Mouse (Mus musculus): ENCODE results near the gene Zxdc.

The Zxdc gene

DNA sequence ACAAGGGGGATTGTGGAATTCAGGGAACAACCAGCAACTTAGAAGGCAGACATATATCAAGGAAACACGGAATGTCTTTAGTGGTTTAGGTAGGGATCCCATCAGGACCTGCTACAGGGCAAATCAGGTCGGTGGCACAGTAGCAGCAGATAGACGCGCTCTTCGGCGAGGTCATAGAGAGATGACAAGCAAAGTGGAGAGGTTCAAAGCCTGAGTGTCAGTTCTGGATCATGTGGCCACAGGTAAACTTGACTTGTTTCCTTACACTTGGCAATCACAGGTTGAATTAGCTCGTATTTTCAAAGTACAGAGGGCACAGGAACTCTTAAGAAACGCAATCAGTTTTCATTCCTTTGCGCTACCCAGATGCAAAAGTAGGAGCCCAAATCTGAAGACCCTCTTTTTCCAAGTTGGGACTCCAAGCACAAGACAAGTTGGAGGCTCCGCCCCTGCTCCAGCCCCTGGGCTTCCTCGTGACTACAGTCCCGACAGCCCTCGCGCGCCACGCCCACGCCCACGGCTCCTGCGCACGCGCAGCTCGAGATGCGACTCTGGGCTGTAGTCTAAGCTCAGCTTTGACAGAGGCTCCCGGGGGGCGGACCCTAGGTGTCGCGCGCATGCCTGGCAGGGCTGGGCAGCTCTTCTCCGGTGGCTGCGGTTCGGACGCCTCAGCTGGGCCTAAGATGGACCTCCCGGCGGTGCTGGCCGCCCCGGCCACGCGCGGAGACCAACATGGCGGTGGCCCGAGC, at the start of gene Zxdc:
Zxdc (plus strand) TSS at position 517 of the 749 bp plus-strand sequence.
- peak; percentile 89 for DNase-seq (ENCODE audit: low read depth, low spot score)

DNA sequence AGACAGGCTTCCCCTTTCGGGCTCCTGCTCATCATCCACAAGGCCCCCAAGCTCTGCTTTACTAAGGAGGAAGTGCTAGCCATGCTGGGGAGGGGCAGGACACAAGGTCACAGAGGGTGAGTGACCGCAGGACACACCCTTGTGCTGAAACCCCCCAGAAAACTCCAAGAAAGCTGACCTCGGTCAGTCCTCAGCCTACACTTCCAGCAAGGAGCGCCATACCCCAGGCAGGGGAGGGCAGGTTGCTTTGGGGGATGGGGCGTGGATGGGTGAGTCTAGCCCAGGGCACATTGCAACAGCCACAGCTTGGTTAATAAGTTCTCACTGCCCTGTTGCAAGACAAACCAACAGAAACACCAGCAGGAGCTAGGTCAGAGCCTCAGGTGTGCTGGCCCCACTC, 48.9 kb upstream of the Zxdc start:
- no peak for DNase-seq (ENCODE audit: low read depth, low spot score)

DNA sequence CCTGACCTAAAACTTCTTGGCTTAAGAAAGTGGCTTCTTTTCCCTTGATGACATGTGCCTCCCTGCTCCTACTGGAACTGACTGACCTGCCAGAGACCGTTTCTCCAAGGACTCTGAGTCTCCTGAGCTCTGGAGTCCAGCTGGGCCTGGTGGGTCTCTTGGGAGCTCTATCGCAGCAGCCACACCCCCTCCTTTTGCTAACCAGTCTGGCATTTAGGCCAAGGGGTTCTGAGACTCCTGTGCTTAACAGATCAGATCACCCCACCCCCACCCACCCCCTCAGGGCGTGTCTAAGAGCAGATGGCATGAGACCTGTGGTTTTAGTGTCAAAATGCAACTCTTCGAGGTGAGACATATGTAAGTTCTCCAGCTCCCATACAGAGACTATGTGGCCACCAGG, 47.5 kb upstream of the Zxdc start:
- DNase-seq (ENCODE audit: low read depth, low spot score) = no peak

DNA sequence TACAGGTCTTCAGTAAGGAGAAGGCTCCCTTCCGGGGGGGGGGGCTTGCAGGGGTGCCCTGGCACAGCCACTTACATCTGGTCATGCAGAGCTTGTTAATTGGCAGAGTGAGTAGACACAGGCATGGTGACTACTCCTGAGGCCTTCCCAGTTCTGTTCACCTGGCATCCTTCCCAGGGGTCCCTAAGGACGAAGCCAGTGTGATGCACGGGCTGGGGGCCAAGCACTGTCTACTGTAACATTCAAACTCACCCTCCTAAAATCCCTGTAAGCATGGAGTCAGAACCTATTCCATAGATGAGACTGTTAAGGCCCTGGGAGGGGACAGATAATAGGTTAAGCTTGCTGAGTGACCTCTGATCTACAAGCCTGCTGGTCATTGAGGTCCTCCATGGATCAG, 45.3 kb upstream of the Zxdc start:
- no peak for DNase-seq (ENCODE audit: low read depth, low spot score)

DNA sequence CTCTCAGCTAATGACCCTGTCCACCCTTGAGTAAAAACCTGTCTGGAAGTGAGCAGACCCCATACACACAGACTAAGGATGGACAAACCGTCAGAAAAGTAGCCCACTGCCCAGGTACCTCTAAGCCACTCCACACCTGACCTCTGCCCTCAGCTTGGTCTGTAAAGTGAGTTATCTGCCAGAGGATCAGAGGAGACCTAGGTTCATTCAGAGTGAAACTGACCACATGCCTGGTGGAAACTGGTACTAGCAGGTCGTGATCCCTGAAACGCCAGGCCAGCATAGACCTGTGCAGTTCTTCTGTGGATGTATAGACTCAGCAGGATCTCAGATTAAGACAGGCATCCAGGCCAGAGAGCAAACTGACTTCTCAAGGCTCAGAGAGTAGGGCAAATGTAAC, 44.8 kb upstream of the Zxdc start:
- DNase-seq (ENCODE audit: low read depth, low spot score) = no peak

DNA sequence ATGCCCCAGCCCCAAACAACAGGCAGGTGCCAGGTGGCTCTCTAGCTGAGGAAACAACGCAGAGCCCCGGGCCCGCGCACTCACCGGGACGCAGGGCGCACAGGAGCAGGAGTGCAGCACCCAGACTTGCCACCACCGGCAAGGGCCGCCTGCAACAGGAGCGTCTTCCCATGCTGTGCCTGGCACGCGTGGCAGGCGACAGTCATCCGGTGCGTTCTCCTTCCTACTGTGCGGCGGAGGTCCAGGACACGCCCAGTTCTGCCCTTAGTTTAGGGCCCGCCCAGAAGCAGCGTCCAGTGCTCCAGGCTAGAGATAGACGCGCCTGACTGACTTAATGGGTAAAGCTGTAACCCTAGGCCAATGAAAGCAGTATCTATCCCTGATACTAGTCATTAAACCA, 44.3 kb upstream of the Zxdc start, which contains the start of gene Chst13:
Chst13 (minus strand) TSS at position 195 of the 400 bp plus-strand sequence.
- no peak for DNase-seq (ENCODE audit: low read depth, low spot score)

DNA sequence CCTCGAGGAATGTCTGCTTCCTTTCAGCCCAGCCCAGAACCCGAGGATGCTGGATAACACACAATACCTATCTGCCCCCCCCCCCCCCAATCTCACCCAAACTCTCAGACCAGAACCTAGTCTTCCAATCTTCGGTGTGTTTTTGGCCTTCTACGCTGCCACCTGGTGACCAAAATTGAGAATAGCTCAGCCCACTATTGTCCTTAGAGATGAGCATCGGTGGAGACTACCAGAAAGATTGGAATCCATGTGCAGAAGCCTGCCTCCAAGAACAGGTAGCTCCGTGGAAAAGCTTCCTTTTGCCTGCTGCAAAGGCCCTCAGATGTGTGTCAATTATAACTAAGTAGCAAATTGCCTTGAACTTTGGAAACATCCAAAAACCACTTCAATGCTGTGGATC, 41.6 kb upstream of the Zxdc start:
- DNase-seq (ENCODE audit: low read depth, low spot score) = no peak

DNA sequence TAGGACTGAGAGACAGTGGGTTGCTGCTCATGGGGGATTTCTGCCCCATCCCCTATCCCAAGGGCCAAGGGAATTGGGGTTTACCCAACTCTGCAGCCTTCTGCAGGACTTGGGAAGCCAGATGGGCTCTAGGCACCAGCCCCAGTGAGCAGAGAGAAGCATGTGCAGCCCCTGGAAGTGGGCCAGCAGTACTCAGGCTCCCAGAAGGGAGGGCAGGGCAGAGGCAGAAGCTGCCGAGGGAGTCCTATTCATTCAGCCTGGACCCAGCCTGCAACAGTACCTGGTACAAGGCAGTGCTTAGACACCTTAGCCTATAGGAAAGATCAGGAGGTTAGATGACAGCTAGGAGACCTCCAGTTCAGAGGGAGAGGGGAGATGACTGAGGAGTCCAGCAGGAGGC, 39.3 kb upstream of the Zxdc start:
- DNase-seq (ENCODE audit: low read depth, low spot score) = no peak

DNA sequence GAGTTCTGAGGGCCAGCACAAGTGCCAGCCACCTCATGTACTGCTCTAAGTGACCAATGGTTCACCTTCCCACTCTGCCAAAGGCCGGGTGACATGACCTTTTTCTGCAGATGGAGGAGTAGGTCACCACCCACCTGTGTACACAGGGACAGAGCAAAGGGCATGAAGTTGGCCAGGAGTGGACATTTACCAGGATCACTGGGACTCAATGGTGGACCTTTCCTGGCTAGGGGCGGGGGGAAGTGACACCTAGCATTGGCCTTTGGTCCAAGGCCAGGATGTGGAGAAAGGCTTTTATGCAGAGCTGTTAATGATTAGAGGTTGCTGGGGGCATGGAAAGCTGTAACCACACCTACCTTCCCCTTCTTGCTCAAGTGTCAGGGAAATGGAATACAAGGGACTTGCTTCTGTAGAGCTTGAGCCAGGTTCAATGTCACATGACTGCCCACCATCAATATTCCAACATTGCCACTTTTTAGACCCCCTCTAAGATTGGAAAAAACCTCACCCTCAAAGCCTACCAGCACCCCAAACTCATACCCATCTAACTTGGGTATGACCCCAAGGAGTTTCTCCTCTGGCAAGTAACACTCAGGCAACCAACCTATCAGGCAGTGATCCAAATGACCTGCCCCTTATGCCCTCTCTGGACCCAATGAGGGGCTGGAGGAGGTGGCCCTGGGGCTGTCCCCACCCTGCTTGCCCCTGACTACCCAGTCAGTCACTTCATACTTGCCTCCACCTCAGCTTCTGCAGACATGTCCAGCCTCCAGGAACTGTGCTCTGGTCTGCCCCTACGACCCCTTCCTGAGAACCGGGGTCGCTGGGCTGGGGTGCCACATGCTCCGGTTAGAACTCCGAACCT, 36.5 kb upstream of the Zxdc start, which contains the start of gene Uroc1:
Uroc1 (plus strand) TSS at position 724 of the 865 bp plus-strand sequence.
- DNase-seq (ENCODE audit: low read depth, low spot score) = no peak

DNA sequence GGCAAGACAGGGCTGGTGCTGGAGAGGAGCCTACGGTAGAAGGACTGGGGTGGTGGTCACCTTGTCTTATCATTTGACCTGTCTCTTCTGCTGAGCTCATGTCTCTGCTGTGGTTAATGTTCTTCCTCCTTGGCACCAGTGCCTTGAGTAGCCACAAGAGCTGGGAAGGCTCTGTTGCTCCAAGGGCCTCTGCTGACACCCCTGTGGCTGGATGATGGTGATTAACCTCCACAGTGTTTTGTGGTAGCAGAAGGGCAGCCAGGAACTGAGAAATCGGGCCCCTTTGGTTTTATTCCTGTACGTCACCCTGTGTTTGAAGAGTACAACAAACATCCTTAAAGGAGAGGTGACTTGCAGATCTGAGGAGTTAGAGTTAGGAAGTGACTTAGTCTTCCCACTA, 35.0 kb upstream of the Zxdc start:
- DNase-seq (ENCODE audit: low read depth, low spot score) = no peak

DNA sequence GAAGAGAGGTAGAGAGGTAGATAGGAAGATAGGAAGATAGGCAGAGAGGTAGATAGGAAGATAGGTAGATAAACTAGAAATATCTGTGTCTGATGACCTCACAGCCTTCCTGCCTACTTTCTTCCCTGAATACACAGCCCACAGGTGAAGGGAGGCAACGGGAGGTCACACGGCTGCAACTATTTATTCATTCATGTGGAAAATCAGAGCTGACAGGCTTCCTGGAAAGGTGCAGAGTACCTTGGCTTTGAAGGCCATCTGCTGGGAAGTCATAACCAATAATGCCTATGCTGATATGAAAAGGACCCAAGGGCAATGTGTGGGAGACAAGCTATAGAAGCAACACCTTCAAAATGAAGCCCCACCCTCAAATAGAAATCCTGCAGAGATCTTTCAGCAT, 26.9 kb upstream of the Zxdc start:
- no peak for DNase-seq (ENCODE audit: low read depth, low spot score)

DNA sequence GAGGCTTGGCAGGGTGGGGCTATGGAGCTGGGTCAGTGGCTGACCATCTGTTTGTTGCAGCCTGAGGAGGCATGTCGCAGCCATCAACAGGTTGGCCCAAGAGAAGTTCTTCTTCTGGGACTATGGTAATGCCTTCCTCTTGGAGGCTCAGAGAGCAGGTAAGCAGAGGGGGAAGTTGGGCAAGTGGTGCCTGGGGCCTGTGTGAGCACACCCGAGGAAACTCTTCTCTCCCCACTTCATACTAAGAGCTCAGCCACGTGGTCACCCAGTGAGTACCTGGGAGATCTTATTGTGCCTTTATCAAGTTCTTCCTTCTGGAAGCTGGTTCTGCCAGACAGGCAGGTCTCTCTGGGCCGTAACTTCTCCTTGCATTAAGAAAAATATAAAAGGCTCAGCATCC, 22.1 kb upstream of the Zxdc start:
- no peak for DNase-seq (ENCODE audit: low read depth, low spot score)

DNA sequence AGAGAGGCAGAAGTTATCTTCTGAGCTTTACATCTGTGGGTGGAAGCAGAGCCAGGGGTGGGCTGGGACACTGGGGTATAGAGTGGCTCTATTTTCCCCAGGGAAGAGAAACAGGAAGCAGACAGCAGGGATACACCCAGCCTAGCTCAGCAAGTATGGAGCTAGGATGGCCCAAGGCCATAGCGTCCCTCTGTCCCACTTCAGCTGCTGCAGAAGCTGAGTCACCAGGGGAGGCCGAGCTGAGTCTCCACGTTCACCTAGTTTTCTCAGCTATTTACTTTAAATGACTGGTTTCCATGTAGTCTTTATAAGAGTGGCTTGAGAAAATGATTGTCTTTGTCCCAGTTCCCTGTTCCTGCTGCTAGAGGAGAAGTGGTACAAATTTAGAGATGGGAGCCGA, 20.8 kb upstream of the Zxdc start:
- no peak for DNase-seq (ENCODE audit: low read depth, low spot score)

DNA sequence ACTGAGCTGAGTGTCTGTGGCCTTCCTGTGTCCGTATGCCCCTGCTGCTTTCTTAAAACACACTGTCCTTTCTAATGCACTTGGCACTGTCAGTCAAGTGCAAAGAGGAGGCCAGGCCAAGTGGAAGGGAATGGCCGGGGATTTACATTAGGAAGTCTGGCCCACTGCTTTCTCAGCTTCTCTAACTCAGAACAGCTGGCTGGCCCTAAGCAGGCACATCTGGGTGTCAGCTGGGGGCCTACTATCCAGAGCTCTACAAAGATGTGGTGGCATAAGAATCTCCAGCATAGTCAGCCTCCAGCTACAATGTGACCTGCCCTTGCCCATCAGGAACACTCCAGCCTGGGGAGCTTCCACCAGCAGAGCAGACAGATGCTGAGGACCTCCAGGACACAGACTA, 19.3 kb upstream of the Zxdc start:
- DNase-seq (ENCODE audit: low read depth, low spot score) = no peak

DNA sequence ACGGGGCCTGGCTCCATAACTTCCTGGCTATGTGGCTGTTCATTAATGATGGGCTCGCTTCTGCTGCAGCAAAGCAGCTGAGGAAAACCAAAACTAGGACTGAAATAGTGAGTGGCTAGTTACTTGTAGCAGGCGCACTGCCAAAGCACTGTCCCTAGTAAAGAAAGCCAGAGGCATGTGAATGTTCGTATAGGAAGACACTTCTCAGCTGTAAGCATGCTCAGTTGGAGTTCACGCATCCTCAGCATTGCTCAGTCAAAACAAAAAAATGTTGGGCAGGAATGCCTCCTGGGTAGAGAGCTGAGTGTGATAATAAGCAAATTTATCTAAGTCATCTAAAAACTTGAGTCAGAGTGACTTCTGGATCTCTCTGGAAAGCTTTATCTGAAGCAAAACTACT, 11.2 kb upstream of the Zxdc start:
- DNase-seq (ENCODE audit: low read depth, low spot score) = no peak

DNA sequence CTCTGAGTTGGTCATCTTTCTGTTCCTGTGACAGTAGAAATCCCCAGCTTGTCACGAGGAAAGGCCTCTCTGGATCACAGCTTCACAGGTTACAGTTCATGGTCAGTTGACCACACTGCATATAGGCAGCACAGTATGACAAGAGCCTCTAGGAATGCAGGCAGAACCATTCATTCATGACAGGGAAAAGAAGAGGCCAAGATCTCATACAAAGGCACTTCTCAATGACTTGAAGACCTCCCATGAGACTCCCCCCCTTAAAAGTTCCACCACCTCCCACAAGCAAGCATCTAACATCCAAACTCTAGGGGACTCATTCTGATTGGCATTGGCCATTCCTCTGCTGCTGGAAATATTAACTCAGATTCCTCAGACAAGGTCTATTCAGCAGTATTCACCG, 9.8 kb upstream of the Zxdc start:
- DNase-seq (ENCODE audit: low read depth, low spot score) = no peak

DNA sequence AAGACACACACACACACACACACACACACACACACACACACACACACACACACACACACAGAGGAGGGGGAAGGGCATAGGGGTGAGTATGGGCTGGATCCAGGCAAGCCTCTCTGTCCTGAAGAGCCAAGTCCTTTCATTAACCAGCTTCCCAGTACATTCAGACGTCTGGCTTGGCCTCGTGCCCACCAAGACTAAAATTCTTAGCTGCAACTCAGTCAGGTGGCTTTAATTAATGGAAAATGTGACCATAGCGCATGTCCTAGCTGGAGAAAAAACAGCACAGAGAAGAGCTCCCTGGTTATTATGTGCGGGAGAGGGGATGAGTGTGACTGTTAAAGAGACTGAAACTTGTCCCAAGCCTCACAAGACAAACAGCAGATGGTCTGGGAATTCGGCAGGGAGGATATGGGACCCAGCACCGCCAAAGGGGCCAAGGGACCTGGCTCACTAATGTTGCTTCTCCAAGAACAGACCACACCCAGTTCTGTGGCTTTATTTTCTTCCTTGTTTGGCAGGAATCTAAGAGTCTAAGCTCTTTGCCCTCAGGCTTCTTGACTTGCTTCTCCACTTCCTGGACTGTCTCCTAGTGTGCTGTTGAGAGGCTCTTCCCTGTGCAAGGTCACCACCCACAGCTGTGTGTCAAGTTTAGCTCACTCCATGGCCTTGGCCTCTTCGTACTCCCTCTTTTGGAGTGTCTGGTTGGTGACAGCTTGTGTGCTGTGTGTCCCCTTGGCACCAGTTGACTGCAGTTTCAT, 9.1 kb upstream of the Zxdc start:
- DNase-seq (ENCODE audit: low read depth, low spot score) = no peak

DNA sequence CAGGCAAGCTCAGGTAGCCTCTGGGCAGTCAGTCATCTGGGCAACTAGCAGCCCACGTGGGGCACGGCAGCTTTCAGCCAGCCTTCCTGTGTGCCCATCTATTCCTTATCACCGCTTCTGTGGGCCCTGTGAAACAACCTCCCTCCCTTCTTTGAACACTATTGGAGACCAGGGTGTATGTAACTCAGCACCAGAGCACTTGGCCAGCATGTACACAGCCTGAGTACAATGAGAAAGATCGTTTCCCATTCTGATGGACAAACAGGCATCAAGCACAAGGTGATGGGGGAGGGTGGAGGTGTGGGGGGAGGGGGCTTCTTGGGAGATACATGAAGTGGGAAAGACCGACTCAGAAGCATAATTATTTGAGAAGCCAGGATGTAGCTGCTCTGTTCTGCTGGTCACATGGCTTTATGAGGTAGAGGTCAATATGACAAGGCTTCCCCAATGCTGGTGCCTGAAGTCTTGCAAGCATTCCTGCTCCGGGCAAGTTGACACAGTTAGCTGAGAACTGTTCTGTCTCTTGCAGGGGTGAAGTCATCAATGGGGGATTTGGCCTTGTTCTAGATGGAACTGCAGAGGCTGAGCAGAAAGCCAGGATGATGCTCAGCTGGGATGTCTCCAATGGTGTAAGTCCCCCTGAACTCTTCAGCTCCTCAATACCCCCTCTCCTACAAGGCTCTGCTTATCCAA, 8.2 kb upstream of the Zxdc start:
- no peak for DNase-seq (ENCODE audit: low read depth, low spot score)

DNA sequence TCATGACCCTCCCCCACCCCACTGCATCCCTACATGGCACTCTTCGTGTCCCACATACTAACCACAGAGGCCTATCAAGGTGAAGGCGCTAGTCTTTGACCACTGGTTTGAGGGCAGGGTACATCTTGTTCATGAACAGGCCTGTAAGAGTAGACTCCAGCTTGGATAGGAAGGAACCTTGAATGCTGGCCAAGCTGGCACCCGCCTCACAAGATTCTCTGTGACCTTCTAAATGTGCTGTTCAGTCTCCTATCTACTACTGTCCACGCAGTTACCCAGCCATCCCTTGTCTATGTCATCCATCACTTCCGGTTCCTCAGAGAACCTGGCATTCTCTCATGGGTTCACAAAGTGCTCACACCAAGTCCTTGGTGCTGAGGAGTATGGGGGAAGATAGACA, 6.0 kb upstream of the Zxdc start:
- DNase-seq (ENCODE audit: low read depth, low spot score) = no peak

DNA sequence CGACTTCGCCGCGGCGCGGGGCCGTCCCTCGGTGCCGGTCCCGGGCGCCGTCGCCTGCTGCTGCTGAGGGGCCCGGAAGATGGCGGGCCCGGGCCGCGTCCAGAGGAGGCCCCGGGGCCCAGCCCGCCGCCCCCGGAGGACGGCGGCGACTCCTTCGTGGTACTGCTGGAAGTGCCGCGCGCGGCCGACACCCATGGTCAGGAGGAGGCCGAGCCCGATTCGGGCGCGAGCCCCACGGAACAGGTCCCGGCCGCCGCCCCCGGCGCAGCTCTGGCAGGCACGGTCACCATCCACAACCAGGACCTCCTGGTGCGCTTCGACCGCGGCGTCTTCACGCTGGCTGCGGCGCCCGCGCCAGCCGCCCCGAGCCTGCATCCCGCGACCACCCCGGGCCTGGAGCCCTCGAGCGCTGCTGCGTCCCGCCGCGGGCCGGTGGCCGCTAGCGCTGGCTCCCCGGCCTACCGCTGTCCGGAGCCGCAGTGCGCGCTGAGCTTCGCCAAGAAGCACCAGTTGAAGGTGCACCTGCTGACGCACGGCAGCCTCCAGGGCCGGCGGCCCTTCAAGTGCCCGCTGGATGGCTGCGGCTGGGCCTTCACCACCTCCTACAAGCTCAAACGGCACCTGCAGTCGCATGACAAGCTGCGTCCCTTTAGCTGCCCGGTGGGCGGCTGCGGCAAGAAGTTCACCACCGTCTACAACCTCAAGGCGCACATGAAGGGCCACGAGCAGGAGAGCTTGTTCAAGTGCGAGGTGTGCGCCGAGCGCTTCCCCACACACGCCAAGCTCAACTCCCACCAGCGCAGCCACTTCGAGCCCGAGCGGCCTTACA, 647 bp downstream of the Zxdc start:
- no peak for DNase-seq (ENCODE audit: low read depth, low spot score)

DNA sequence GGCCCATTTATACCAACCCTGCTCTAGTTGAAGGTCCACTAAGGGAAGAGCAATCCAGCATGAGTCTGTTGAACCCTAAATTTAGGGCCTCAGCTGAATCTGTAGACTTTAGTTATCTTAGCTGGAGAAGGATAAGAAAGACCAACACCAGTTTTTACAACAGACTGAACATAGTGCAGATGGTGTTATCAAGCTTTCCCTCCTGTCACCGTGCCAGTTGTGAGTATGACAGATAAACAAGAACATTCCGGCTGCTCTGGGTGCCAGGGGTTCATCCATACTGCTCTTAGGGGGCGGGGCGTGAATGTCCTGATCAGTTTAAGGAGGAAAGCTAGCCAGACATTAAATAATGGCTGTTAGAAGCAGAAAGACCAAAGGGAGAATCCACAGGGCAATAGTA, 5.4 kb downstream of the Zxdc start:
- DNase-seq (ENCODE audit: low read depth, low spot score) = no peak
